Mouse (Mus musculus): ENCODE results near the gene Dpf1. TPM values are rescaled to one million over a fixed set of nuclear protein-coding genes. Genes with fewer than 3 reads are reported as not detected.

The Dpf1 gene
- polyA plus RNA-seq, 1 experiment, result 0.47 TPM

GRCm38 (mm10) chr7:29266931-29267330 lies 36.8 kb upstream of the Dpf1 start:
- WGBS, result 36% methylated on average over 4 of the region's 4 CpGs
- no peaks in the 10 kb centered on the region for H3K27me3 ChIP-seq (ENCODE audit: control insufficient read depth, insufficient read depth, low read length)
- TF ChIP-seq POLR2A (IDR thresholded peaks at IDR 0.05; ENCODE audit: low read depth, low read length) (no peak), CTCF (IDR thresholded peaks at IDR 0.05; ENCODE audit: extremely low read depth, insufficient read length, insufficient replicate concordance, low read depth, low read length) (no peak)
- peaks cover 51% of the 10 kb centered on the region for H3K4me1 ChIP-seq (ENCODE audit: control insufficient read depth, insufficient read depth, insufficient read length, low read length)
- no peak overlapping the region for H3K4me3 ChIP-seq (ENCODE audit: low read depth, low read length)
- peak overlapping the region; percentile 4; the same call in 1 of the 2 replicates for H3K27ac ChIP-seq (ENCODE audit: insufficient read depth, low read depth, low read length)
- peaks cover 23% of the 10 kb centered on the region for H3K36me3 ChIP-seq (ENCODE audit: control insufficient read depth, insufficient read depth, low read length)

- TF ChIP-seq CTCF (IDR thresholded peaks at IDR 0.05; ENCODE audit: extremely low read depth, insufficient read length, insufficient replicate concordance, low read depth, low read length) (no peak), POLR2A (IDR thresholded peaks at IDR 0.05; ENCODE audit: low read depth, low read length) (no peak)
- H3K4me1 ChIP-seq (ENCODE audit: control insufficient read depth, insufficient read depth, insufficient read length, low read length), result peaks cover 43% of the 10 kb centered on the region
- H3K36me3 ChIP-seq (ENCODE audit: control insufficient read depth, insufficient read depth, low read length), result peaks cover 20% of the 10 kb centered on the region
- no peak overlapping the region for H3K27ac ChIP-seq (ENCODE audit: insufficient read depth, low read depth, low read length)
- WGBS, result 42% methylated on average over 4 of the region's 4 CpGs
- H3K4me3 ChIP-seq (ENCODE audit: low read depth, low read length), result no peak overlapping the region
- H3K27me3 ChIP-seq (ENCODE audit: control insufficient read depth, insufficient read depth, low read length), result no peaks in the 10 kb centered on the region
These were observed 33.3 kb upstream of the Dpf1 start for GRCm38 (mm10) chr7:29270445-29270844.

- TF ChIP-seq CTCF (IDR thresholded peaks at IDR 0.05; ENCODE audit: extremely low read depth, insufficient read length, insufficient replicate concordance, low read depth, low read length), result no peak
- no peak for TF ChIP-seq POLR2A (IDR thresholded peaks at IDR 0.05; ENCODE audit: low read depth, low read length)
- Histone ChIP-seq H3K27ac (ENCODE audit: insufficient read depth, low read depth, low read length) (peak overlapping the region; percentile 27), H3K27me3 (ENCODE audit: control insufficient read depth, insufficient read depth, low read length) (no peaks in the 10 kb centered on the region), H3K4me1 (ENCODE audit: control insufficient read depth, insufficient read depth, insufficient read length, low read length) (peaks cover 39% of the 10 kb centered on the region), H3K36me3 (ENCODE audit: control insufficient read depth, insufficient read depth, low read length) (peaks cover 23% of the 10 kb centered on the region), H3K4me3 (ENCODE audit: low read depth, low read length) (no peak overlapping the region)
- 36% methylated on average over 8 of the region's 8 CpGs for WGBS
These were observed 31.9 kb upstream of the Dpf1 start for GRCm38 (mm10) chr7:29271687-29272465.

GRCm38 (mm10) chr7:29276715-29277114 lies 27.0 kb upstream of the Dpf1 start:
- 27% methylated on average over 5 of the region's 5 CpGs for whole genome bisulfite sequencing
- TF ChIP-seq CTCF (IDR thresholded peaks at IDR 0.05; ENCODE audit: extremely low read depth, insufficient read length, insufficient replicate concordance, low read depth, low read length), result no peak
- TF ChIP-seq POLR2A (IDR thresholded peaks at IDR 0.05; ENCODE audit: low read depth, low read length), result no peak
- Histone ChIP-seq H3K4me1 (ENCODE audit: control insufficient read depth, insufficient read depth, insufficient read length, low read length) (peaks cover 24% of the 10 kb centered on the region; the same call in 1 of the 2 replicates), H3K27me3 (ENCODE audit: control insufficient read depth, insufficient read depth, low read length) (no peaks in the 10 kb centered on the region), H3K36me3 (ENCODE audit: control insufficient read depth, insufficient read depth, low read length) (peaks cover 32% of the 10 kb centered on the region), H3K4me3 (ENCODE audit: low read depth, low read length) (no peak overlapping the region), H3K27ac (ENCODE audit: insufficient read depth, low read depth, low read length) (peak overlapping the region; percentile 53)

GRCm38 (mm10) chr7:29277510-29277909 lies 26.2 kb upstream of the Dpf1 start:
- WGBS, result 39% methylated on average over 4 of the region's 4 CpGs
- TF ChIP-seq POLR2A (IDR thresholded peaks at IDR 0.05; ENCODE audit: low read depth, low read length) (no peak), CTCF (IDR thresholded peaks at IDR 0.05; ENCODE audit: extremely low read depth, insufficient read length, insufficient replicate concordance, low read depth, low read length) (no peak)
- peak overlapping the region; percentile 12; the same call in 1 of the 2 replicates for H3K4me3 ChIP-seq (ENCODE audit: low read depth, low read length)
- H3K27ac ChIP-seq (ENCODE audit: insufficient read depth, low read depth, low read length), result peak overlapping the region; percentile 3; the same call in 1 of the 2 replicates
- peaks cover 32% of the 10 kb centered on the region for H3K36me3 ChIP-seq (ENCODE audit: control insufficient read depth, insufficient read depth, low read length)
- no peaks in the 10 kb centered on the region for H3K27me3 ChIP-seq (ENCODE audit: control insufficient read depth, insufficient read depth, low read length)
- H3K4me1 ChIP-seq (ENCODE audit: control insufficient read depth, insufficient read depth, insufficient read length, low read length), result peaks cover 27% of the 10 kb centered on the region; the same call in 1 of the 2 replicates

GRCm38 (mm10) chr7:29279261-29279660 lies 24.5 kb upstream of the Dpf1 start:
- Histone ChIP-seq H3K4me1 (ENCODE audit: control insufficient read depth, insufficient read depth, insufficient read length, low read length) (peaks cover 25% of the 10 kb centered on the region), H3K27me3 (ENCODE audit: control insufficient read depth, insufficient read depth, low read length) (no peaks in the 10 kb centered on the region), H3K4me3 (ENCODE audit: low read depth, low read length) (peak overlapping the region; percentile 31; the same call in 1 of the 2 replicates), H3K27ac (ENCODE audit: insufficient read depth, low read depth, low read length) (peak overlapping the region; percentile 89), H3K36me3 (ENCODE audit: control insufficient read depth, insufficient read depth, low read length) (peaks cover 26% of the 10 kb centered on the region)
- TF ChIP-seq CTCF (IDR thresholded peaks at IDR 0.05; ENCODE audit: extremely low read depth, insufficient read length, insufficient replicate concordance, low read depth, low read length) (no peak), POLR2A (IDR thresholded peaks at IDR 0.05; ENCODE audit: low read depth, low read length) (no peak)

GRCm38 (mm10) chr7:29279924-29280323 lies 23.8 kb upstream of the Dpf1 start:
- peak overlapping the region; percentile 89 for H3K27ac ChIP-seq (ENCODE audit: insufficient read depth, low read depth, low read length)
- WGBS, result 23% methylated on average over 8 of the region's 8 CpGs

More at GRCm38 (mm10) chr7:29279924-29280323, 23.8 kb upstream of the Dpf1 start:
- H3K36me3 ChIP-seq (ENCODE audit: control insufficient read depth, insufficient read depth, low read length), result peaks cover 23% of the 10 kb centered on the region
- TF ChIP-seq POLR2A (IDR thresholded peaks at IDR 0.05; ENCODE audit: low read depth, low read length) (no peak), CTCF (IDR thresholded peaks at IDR 0.05; ENCODE audit: extremely low read depth, insufficient read length, insufficient replicate concordance, low read depth, low read length) (no peak)
- peak overlapping the region; percentile 96 for H3K4me3 ChIP-seq (ENCODE audit: low read depth, low read length)
- no peaks in the 10 kb centered on the region for H3K27me3 ChIP-seq (ENCODE audit: control insufficient read depth, insufficient read depth, low read length)
- peaks cover 21% of the 10 kb centered on the region for H3K4me1 ChIP-seq (ENCODE audit: control insufficient read depth, insufficient read depth, insufficient read length, low read length)
